Mouse (Mus musculus) fat pad, adult 2 months (tissue): Measurements from ENCODE around the gene Serpine1.

ENCODE experiments used
- DNase-seq: peaks from one replicate; pipeline ENCODE4 v3.0.0-alpha.2; 2011; ENCODE audit warnings: low read depth, low spot score; ENCODE audit errors: extremely low read depth

Serpine1 gene

DNA sequence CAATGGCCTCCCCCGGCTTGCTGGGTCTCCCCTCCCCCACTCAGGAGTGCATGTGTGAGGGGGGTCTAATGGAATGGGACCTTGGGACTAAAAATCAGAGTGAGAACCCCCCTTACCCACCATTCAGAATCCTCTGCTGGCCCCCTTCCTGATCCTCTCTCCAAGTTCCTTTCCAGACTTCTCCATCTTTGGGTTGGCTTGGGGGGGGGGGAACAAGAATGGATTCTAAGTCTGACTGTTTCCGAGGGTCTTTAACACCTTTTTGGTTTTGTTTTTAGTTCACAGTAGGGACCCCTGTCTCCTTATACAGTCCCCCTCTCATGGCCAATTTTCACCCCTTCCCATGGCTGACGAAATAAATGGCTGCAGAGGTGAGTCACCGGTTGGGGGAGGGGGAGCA is 46.0 kb downstream of the Serpine1 start, which contains the start of gene Vgf:
Gene Vgf (plus strand): TSS at position 301 of the 400 bp plus-strand sequence.
- DNase-seq = no peak

DNA sequence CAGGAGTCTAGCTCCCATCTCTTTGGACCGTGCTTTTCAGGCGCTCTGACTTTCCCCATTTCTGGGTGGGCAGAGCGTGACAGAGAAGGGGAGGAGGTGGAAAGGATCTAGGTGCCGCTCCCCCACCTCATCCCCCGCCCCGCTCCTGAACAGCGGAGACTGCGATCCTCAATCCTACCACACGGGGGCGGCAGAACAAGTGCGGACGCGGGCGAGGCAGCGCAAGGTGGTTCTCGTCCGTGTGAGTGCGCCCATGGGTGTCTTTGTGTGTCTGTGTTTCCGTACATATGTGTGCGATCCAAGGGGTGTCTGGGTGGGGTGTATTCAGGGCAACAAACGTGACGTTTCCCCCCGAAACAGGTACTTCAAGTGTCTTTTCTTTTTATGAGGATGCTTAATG is 46.9 kb downstream of the Serpine1 start:
- no peak for DNase-seq

DNA sequence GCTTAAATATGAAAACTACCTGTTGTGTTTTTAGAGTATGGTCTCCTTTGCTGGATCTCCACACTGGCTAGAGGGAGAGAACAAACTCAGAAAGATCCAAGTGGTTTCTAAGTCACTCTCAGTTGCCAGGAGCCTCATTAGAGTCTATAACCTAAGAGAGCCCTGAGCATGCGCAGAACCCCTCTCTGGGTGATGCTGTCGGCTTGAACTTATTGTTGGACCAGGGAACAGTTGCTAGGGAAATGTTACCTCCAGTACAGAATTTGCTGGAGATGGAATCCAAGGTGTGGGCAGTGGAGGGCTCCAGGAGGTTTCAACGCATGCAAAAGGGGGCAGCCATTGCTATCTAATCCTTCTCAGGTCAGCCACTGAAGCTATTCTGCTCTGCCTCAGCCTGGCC is 47.8 kb downstream of the Serpine1 start:
- DNase-seq = no peak

DNA sequence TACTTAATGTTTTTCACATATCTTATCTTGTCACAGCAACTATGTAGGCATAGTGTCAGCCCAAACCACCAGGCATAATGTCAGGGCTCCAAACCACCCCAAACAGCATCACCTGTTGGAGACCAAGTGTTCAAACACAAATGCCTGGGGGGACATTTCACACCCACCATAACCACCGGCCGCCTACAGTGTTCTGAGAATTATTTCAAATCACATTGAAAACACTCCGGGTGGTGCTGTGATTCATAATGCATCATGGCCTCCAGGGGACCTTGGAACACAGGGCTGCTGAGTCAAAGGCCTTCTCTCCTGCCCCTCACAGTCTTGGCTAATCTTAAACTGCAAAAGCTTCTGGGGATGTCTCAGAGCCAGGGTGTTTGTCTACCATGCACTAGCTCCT is 56.2 kb downstream of the Serpine1 start:
- DNase-seq = no peak

DNA sequence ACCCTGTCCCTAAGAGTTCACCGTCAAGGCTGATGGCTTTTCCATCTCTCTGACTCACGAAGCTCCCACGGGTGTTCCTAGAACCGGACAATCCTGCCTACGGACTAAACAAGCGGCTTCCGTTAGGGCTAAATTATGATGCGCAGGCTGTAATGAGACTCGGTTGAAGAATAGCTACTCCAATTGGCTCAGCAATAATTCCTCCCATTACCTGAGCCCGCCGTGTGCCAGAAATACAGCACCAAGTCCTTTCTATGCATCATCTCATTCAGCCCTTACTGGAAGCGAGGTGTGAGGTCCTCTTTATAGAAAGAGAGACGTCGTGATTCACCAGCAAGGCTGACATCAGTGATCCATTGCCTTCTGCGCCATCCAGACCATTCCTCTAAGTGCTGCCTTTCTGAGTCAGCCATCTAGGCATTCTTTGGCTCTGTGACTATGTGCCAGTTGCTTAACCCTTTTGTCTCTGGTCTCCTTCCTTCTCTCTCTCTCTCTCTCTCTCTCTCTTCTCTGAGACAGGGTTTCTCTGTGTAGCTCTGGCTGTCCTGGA is 59.6 kb downstream of the Serpine1 start:
- no peak for DNase-seq
